Mouse (Mus musculus) MEL (cell line): ENCODE measurements at regions not wholly inside any gene's neighbourhood (a gene's known extent, or its start where the extent isn't known, plus 50 kb on each side); places are given as distances from the start of the nearest gene placed in this dataset.

Experiments used
- MEF2A ChIP-seq: IDR thresholded peaks from 2 replicates; pipeline ENCODE4 v1.6.1; 2014; ENCODE audit warnings: low read depth, mild to moderate bottlenecking, inconsistent platforms, low read length, improper control_type of control experiment; ENCODE audit not compliant: poor library complexity, insufficient replicate concordance, severe bottlenecking; ENCODE audit errors: extremely low read depth
- TAL1 ChIP-seq: IDR thresholded peaks from 2 replicates; pipeline ENCODE4 v1.6.1; 2012; ENCODE audit warnings: mild to moderate bottlenecking, inconsistent platforms, low read length, moderate library complexity, mixed read lengths

GRCm38 (mm10) chr16:29790064-29790463 lies 210.9 kb downstream of the Opa1 start:
- TF ChIP-seq TAL1 = no peak
- TF ChIP-seq MEF2A = no peak
